Mouse (Mus musculus) kidney, postnatal 4 days (tissue): ENCODE results near the gene Rnf115.

Experiments used
- DNase-seq, 2 experiments: peaks; one replicate each; pipeline ENCODE4 v3.0.0; 2021; ENCODE audit warnings: mixed read lengths in 2 of 2

Gene Rnf115

GRCm38 (mm10) chr3:96788506-96788905 is 61.0 kb downstream of the Rnf115 start:
- peak in 1 of 2 experiments; percentile 44 for DNase-seq

DNA sequence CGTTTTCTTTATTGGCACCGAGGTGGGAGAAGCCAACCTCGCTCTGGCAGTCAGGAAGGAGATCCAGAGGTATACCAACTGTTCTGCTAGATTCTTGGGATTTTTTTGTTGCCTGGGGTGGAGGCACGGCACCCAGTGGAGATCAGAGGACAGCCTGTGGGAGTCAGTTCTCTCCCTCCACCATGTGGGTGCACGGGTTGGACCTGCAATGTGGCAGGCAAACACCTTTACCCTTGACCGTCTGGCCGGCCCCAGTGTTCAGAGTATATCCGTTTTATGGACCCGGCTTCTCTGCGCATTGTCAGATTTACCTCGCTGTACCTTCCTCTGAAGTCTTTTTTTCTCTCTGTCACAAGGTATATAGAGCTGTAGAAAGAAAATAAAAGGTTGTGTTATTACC is 72.8 kb downstream of the Rnf115 start:
- DNase-seq: no peak

- no peak for DNase-seq
These were observed 74.8 kb downstream of the Rnf115 start for GRCm38 (mm10) chr3:96802214-96802613.

- no peak for DNase-seq
These were observed 80.7 kb downstream of the Rnf115 start for GRCm38 (mm10) chr3:96808136-96808535.

- no peak for DNase-seq
These were observed 81.2 kb downstream of the Rnf115 start for GRCm38 (mm10) chr3:96808651-96809050.

- no peak for DNase-seq
These were observed 83.8 kb downstream of the Rnf115 start for GRCm38 (mm10) chr3:96811232-96811631.

DNA sequence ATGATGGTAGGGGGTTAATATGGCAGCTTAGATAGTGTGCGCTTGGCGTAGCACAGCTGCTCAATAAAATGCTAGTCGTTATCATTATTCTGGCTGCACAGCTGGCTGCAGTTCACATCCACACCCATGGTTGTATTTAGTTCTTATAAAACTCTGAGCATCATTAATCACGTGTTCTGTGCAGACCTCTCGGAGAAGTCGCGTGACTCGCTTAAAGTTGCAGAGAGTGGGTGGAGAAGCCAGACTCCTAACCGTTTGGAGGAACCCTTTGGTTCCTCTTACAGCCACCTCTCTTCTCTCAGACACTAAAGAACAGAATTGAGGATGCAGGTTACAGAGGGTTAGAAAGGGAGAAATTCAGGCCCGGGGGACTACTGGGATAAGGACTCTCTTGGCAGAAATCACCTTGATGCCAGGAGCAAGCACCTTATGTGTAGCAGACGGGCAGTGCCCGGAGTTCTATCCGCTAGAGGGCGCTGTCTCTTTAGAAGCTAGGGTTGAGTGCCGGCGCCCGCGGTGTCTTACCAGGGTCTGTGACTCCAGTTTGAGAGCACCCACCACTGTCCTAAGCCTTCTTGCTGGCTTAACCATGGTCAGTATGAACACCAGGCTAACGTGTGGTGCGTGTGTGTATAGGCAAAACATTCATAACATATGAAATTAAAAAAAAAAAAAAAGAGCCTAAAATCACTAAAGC is 85.1 kb downstream of the Rnf115 start:
- DNase-seq: peak; percentile 92 to 93

GRCm38 (mm10) chr3:96813106-96813505 is 85.6 kb downstream of the Rnf115 start:
- DNase-seq: peak; percentile 54 to 71

DNA sequence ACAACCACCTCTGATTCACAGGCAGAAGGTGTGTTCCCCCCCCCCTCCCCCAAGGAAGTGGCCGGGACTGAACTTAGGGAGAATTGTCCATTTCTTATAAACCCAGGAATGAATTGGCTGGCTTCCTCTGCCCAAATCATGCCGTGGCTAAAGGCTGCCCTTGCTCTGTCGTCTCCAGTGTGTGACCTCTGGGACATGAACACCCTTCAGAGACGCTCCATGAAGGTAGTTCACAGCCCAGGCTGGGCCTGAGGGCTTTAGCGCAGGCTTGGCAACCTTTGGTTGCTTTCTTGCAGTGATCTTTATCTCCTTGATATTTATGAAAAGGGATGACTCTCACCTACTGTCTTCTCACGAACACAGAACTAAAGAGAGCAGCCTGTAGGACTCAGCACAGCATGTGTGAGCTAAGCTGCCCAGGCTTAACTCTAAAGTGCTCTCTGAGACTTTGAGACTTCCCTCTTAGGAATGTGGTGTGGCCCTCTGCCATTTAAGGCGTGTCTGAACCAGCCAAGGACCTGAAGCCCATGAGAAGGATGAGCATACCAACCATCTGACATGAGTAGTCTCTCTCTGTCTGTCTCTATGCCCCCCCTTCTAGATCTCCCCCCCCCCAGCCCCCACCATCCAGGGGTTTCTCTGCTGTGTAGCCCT is 86.3 kb downstream of the Rnf115 start:
- peak in 1 of 2 experiments; percentile 21 for DNase-seq

GRCm38 (mm10) chr3:96814342-96814741 is 86.9 kb downstream of the Rnf115 start:
- DNase-seq: no peak

GRCm38 (mm10) chr3:96820116-96820915 is 92.9 kb downstream of the Rnf115 start:
- DNase-seq: no peak

- DNase-seq: no peak
These were observed 94.1 kb downstream of the Rnf115 start for GRCm38 (mm10) chr3:96821581-96821980.

DNA sequence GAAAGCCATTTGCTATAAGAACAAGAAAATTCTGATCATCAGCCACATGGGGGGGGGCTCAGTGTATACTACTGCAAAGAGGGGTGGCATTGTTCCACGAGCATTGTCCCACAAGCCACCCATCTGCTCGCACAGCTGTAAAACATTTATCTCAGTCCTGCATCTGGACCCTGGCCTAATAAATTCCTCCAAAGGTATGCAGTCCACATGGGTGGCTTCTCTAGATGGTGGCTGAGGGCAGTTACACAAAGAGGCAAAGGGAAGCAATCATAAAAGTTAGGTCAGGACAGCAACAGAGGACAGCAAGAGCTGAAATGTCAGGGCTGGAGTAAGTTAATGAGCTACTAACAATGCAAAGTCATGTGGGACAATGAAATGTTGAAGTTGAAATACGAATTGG is 96.2 kb downstream of the Rnf115 start:
- DNase-seq: no peak

DNA sequence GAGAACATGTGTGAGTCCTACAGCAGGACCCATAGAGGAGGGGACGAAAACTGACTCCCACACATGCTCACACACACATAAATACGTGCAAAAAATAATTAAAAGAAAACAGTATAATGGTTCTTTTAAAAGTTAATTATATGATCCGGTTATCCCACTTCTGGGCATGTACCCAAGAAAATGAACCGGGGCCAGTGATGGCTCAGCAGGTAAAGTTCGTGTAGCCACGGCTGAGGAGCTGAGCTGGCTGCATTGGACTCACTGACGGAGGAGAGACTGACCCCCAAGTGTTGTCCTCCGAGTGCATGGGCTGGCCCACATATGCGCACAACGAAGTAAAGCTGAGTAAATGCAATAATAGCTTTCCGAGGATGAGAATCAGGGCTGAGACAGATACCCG is 97.2 kb downstream of the Rnf115 start:
- DNase-seq: peak in 1 of 2 experiments; percentile 52

- no peak for DNase-seq
These were observed 97.8 kb downstream of the Rnf115 start for GRCm38 (mm10) chr3:96825261-96825660.

- DNase-seq: no peak
These were observed 100.9 kb downstream of the Rnf115 start for GRCm38 (mm10) chr3:96828308-96828864.

DNA sequence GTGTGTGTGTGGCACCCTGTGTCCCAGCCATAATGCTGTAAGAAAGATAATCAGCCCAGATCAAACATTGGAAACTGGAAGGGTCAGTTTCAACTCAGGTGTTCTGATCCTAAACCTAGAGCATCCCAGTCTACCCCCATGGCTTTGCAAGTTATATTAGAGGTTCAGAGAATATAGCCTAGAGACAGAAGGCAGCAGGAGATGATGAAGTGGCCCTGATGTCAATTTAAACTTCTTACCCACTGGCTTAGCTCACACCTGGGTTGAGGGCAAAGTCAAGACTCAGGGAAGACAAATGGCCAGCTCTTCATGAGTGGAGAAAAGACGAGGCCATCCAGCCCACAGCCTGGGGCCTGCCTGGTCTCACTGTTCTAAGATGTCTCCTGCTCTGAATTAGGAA is 101.5 kb downstream of the Rnf115 start, which contains the start of the genes Pdzk1 and Cd160:
Gene Pdzk1, plus strand, starts transcription at position 301 of the 400 bp plus-strand sequence.
Gene Cd160, minus strand, starts transcription at position 368 of the 400 bp plus-strand sequence.
- DNase-seq: no peak

DNA sequence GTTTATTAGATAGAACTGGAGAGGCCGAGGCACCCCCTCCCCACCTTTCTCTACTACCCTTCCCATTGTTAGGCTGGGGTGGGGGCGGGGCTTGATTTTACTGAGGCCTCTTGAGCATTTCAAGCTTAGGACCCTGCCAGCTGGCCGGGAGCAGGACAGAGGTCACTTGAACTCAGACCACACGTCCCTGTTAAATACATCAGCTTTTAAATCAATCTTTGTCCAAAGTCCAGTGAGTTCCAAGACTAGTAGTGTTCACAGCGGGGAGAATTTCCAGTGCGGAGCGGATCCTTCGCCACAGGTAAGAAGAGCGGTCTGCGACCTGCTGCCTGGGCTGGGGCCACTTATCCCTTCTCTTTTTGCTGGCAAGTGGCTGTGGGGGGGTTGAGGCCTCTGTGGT is 102.4 kb downstream of the Rnf115 start:
- peak; percentile 37 to 56 for DNase-seq

- no peak for DNase-seq
These were observed 105.5 kb downstream of the Rnf115 start for GRCm38 (mm10) chr3:96832930-96833329.

DNA sequence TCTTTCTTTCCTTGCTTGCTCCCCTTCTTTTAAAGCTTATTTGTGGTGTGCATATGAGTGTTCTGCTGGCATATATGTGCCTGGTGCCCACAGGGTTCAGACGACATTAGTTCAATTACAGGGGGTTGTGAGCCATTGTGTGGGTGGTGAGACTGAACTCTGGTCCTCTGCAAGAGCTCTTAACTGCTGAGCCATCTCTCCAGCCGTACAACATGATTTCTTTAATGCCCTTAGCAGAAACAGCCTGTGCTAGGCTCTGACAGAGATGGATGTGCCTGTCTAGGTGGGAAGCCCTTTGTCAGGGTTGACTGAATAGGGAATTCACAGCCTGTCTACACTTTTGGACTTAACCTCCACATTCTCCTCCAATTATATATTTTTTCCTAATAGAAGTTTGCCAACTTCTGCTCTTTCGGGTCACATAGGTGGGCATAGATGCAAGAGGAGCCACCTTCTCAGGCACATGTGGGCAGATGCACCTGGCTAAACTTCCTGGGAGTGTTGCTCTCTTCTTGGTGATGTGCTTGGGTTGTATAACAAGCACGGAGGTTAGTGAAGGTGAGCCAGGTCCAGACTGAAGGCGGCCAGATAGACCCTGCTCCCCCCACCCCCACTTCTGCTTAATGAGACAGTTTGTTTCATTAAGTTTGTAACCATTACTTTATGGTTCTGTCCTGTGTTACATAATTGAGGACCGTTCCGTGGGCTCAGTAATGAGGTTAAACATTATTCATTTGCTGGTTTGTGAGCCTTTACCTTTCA is 107.3 kb downstream of the Rnf115 start:
- DNase-seq: peak in 1 of 2 experiments; percentile 35

DNA sequence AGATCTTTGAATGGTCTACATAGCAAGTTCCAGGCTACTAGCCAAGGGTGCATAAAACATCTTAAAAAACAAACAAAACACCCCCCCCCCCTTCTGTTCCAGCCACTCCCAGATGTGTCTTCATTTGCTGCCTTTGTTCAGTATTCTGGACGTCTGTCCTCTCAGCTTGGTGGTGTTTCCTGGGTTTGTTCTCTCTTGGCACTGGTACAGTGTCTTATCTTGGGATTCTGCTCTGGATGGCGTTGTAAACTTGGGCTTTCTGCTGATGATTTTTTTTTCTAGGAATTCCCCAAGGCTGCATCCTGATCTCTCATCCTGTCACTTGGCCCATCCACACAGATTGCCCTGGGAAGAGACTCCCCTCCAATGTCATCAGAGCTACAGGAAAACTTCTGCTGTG is 109.0 kb downstream of the Rnf115 start:
- DNase-seq: no peak

DNA sequence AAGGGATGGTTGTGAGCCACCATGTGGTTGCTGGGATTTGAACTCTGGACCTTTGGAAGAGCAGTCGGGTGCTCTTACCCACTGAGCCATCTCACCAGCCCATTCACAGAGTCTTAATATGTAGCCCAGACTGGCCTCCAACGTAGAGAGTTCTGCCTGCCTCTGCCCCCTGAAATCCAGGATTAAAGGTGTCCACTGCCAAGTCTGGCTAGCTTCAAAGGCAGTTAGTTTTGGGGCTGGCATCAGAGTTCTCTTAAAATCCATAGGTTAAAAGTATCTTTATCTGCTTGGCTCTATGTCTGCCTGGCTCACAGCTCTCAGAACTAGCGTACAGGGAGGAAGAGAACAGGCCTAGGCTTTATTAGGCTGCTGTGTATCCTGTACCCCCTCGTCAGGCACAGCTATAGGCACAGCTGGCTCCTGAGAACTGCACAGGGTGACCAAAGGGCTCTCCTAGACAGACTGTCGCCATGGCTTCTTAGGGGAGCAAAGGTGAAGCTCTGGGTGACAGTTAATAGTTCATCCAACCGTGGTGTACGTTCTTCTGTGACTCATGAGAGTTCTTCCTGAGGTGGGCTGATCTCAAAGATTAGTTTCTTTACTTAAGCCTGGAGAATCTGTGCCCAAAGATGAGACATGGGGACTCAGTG is 111.7 kb downstream of the Rnf115 start:
- peak; percentile 37 to 57 for DNase-seq
